Mouse (Mus musculus) small intestine, adult 2 months (tissue): ENCODE results near the gene Lix1l.

ENCODE experiments used
- CTCF ChIP-seq: fragments of 200-500 bp; IDR thresholded peaks from 2 replicates; pipeline ENCODE4 v1.5.1; 2012; ENCODE audit warnings: low read depth, mild to moderate bottlenecking, control low read depth, inconsistent platforms, low read length, moderate library complexity, mixed read lengths; ENCODE audit not compliant: insufficient replicate concordance, insufficient read length; ENCODE audit errors: extremely low read depth
- POLR2A ChIP-seq: fragments of 200-500 bp; IDR thresholded peaks from 2 replicates; pipeline ENCODE4 v1.6.1; 2012; ENCODE audit warnings: low read depth, mild to moderate bottlenecking, control low read depth, inconsistent platforms, low read length, moderate library complexity

GRCm38 (mm10) chr3:96553601-96554000 is 47.3 kb upstream of the Lix1l start:
- TF ChIP-seq CTCF (no peak), POLR2A (no peak)
